Comparison of ENCODE assay signal across 22 mouse cellular contexts in genomic region chr15:100670004-100670403, GRCm38 (mm10). TPM values are rescaled to one million over a fixed set of nuclear protein-coding genes. Genes with fewer than 3 reads are reported as not detected.
DNase-seq lines count a peak whose midpoint lies in the region; ATAC-seq and TF ChIP-seq lines count a peak whose summit lies in the region.
"Had no signal": no experiment of that assay in that cellular context is flagged by ENCODE, and none has a peak within 500 bp of the region (broad histone marks: within the 10 kb centered on the region; RNA-seq: fewer than 3 reads in every experiment).

No protein-coding gene starts in this region.

- H3K27ac ChIP-seq in liver, embryonic 12.5 days = 0 out of 2 replicates have a peak overlapping the region, but pooled peaks have one; percentile 14
- H3K27ac ChIP-seq in liver, postnatal 0 days (ENCODE audit: low read depth) = no peak overlapping the region
- H3K27ac ChIP-seq: embryonic facial prominence, embryonic 12.5 days; hindbrain, postnatal 0 days; kidney, embryonic 15.5 days; limb, embryonic 15.5 days; midbrain, embryonic 15.5 days; neural tube, embryonic 13.5 days had no signal

- H3K4me2 ChIP-seq in liver, embryonic 12.5 days = no peak overlapping the region
- no peak overlapping the region; the same call in 1 of the 2 replicates for H3K4me2 ChIP-seq in liver, postnatal 0 days (ENCODE audit: low read depth, low read length)
- H3K4me2 ChIP-seq: embryonic facial prominence, embryonic 12.5 days; heart, embryonic 12.5 days; kidney, embryonic 15.5 days; limb, embryonic 15.5 days; midbrain, embryonic 15.5 days; neural tube, embryonic 13.5 days had no signal

- TF ChIP-seq CTCF in liver, postnatal 0 days (IDR thresholded peaks at IDR 0.05; ENCODE audit: low read depth) = no peak

- no peak overlapping the region for H3K4me3 ChIP-seq in liver, embryonic 12.5 days
- H3K4me3 ChIP-seq in liver, postnatal 0 days (ENCODE audit: low read depth, low read length) = no peak overlapping the region
- H3K4me3 ChIP-seq: embryonic facial prominence, embryonic 12.5 days; heart, embryonic 12.5 days; kidney, embryonic 15.5 days; limb, embryonic 15.5 days; midbrain, embryonic 15.5 days; neural tube, embryonic 13.5 days had no signal

- no peak for DNase-seq in liver, postnatal 0 days
- DNase-seq in CD4-positive, CD25-positive, alpha-beta regulatory T cell, adult 2 months (ENCODE audit: low read depth, low spot score) = peak; percentile 78
- peak; percentile 13 for DNase-seq in T-cell, adult 2 months (ENCODE audit: low spot score)
- peak; percentile 60 for DNase-seq in naive thymus-derived CD4-positive, alpha-beta T cell, adult 2 months (ENCODE audit: low read depth)
- no peak for DNase-seq in adrenal gland, postnatal 4 days (ENCODE audit: low spot score in 2 of 2)
- no peak for DNase-seq in layer of hippocampus, postnatal 14 days (ENCODE audit: low spot score in 2 of 2)
- DNase-seq: adrenal gland, adult 2 months; cerebellum, adult 18-20 months; cerebellum, postnatal 25 days; forebrain, postnatal 0 days; kidney, adult 11 months; retina, postnatal 1 day; right cerebral cortex, postnatal 25 days had no signal

- ATAC-seq in liver, embryonic 12.5 days = no peak
- ATAC-seq in liver, postnatal 0 days = no peak
- ATAC-seq: forebrain, postnatal 0 days; hindbrain, postnatal 0 days; midbrain, embryonic 15.5 days had no signal

- TF ChIP-seq EP300 in liver, postnatal 0 days (IDR thresholded peaks at IDR 0.05; ENCODE audit: low read depth) = no peak

- H3K9ac ChIP-seq in liver, embryonic 12.5 days = no peak overlapping the region
- H3K9ac ChIP-seq in liver, postnatal 0 days (replicated peaks) = no peak overlapping the region
- H3K9ac ChIP-seq: embryonic facial prominence, embryonic 12.5 days; forebrain, postnatal 0 days; heart, embryonic 12.5 days; kidney, embryonic 15.5 days; limb, embryonic 15.5 days; midbrain, embryonic 15.5 days; neural tube, embryonic 13.5 days had no signal

- no peaks in the 10 kb centered on the region for H3K9me3 ChIP-seq in liver, embryonic 12.5 days (replicated peaks)
- H3K9me3 ChIP-seq in liver, postnatal 0 days (ENCODE audit: low read length) = no peaks in the 10 kb centered on the region
- H3K9me3 ChIP-seq: embryonic facial prominence, embryonic 12.5 days; heart, embryonic 12.5 days; kidney, embryonic 15.5 days; limb, embryonic 15.5 days; midbrain, embryonic 15.5 days; neural tube, embryonic 13.5 days had no signal

- WGBS in liver, embryonic 12.5 days (ENCODE audit: insufficient replicate concordance) = 62% methylated on average over 8 of the region's 8 CpGs
- WGBS in liver, postnatal 0 days (ENCODE audit: insufficient replicate concordance) = 76% methylated on average over 8 of the region's 8 CpGs

- H3K27me3 ChIP-seq in liver, embryonic 12.5 days (replicated peaks) = no peaks in the 10 kb centered on the region
- no peaks in the 10 kb centered on the region for H3K27me3 ChIP-seq in liver, postnatal 0 days (ENCODE audit: insufficient read depth, low read length)
- H3K27me3 ChIP-seq: heart, embryonic 12.5 days; kidney, embryonic 15.5 days; midbrain, embryonic 15.5 days had no signal

- H3K36me3 ChIP-seq in liver, embryonic 12.5 days = no peaks in the 10 kb centered on the region
- H3K36me3 ChIP-seq in liver, postnatal 0 days (replicated peaks; ENCODE audit: insufficient read depth, low read length) = no peaks in the 10 kb centered on the region
- H3K36me3 ChIP-seq: embryonic facial prominence, embryonic 12.5 days; heart, embryonic 12.5 days; kidney, embryonic 15.5 days; limb, embryonic 15.5 days; midbrain, embryonic 15.5 days; neural tube, embryonic 13.5 days had no signal

- peaks cover 79% of the 10 kb centered on the region for H3K4me1 ChIP-seq in liver, embryonic 12.5 days
- peaks cover 41% of the 10 kb centered on the region for H3K4me1 ChIP-seq in liver, postnatal 0 days (ENCODE audit: insufficient read depth)

RNA-seq across cellular contexts. Expression of gene Bin2, which starts 0.7 kb away (rescaled TPM):
- polyA plus RNA-seq in liver, embryonic 12.5 days (2016; fragmentation: Nextera tagmentation; extraction: Ambion mirVana) = 40.5 and 40.6 TPM in 2 replicates
- polyA plus RNA-seq in liver, postnatal 0 days (2015; fragmentation: Nextera tagmentation; extraction: Ambion mirVana) = 16.2 and 20.3 TPM in 2 replicates
- 1 to 10 TPM; 4.0 to 4.8 TPM for total RNA-seq in adrenal gland, postnatal 4 days (2021)
- total RNA-seq in layer of hippocampus, postnatal 14 days (2021) = 1 to 10 TPM; 4.6 to 5.0 TPM

RNA-seq across cellular contexts. Expression of gene Cela1, which starts 17.7 kb away (rescaled TPM):
- polyA plus RNA-seq in liver, embryonic 12.5 days (2016; fragmentation: Nextera tagmentation; extraction: Ambion mirVana) = 8.7 and 11.0 TPM in 2 replicates
- polyA plus RNA-seq in liver, postnatal 0 days (2015; fragmentation: Nextera tagmentation; extraction: Ambion mirVana) = 29.5 and 31.5 TPM in 2 replicates
- 100 to 1,000 TPM in 1 of 2 experiments, 10 to 100 TPM in 1; 51.9 to 275 TPM for total RNA-seq in adrenal gland, postnatal 4 days (2021)
- 1 to 10 TPM; 1.7 to 1.9 TPM for total RNA-seq in layer of hippocampus, postnatal 14 days (2021)
- total RNA-seq: gastrocnemius, postnatal 25 days had no signal

RNA-seq across cellular contexts. Expression of gene Smagp, which starts 33.3 kb away (rescaled TPM):
- polyA plus RNA-seq in liver, embryonic 12.5 days (2016; fragmentation: Nextera tagmentation; extraction: Ambion mirVana) = 10.5 and 11.4 TPM in 2 replicates
- 21.7 and 24.8 TPM in 2 replicates for polyA plus RNA-seq in liver, postnatal 0 days (2015; fragmentation: Nextera tagmentation; extraction: Ambion mirVana)
- total RNA-seq in adrenal gland, postnatal 4 days (2021) = 10 to 100 TPM; 26.7 to 34.3 TPM
- 1 to 10 TPM; 2.1 to 2.7 TPM for total RNA-seq in layer of hippocampus, postnatal 14 days (2021)

RNA-seq across cellular contexts. Expression of gene Dazap2, which starts 54.9 kb away (rescaled TPM):
- 163 and 167 TPM in 2 replicates for polyA plus RNA-seq in liver, embryonic 12.5 days (2016; fragmentation: Nextera tagmentation; extraction: Ambion mirVana)
- 145 and 146 TPM in 2 replicates for polyA plus RNA-seq in liver, postnatal 0 days (2015; fragmentation: Nextera tagmentation; extraction: Ambion mirVana)
- 100 to 1,000 TPM; 231 to 238 TPM for total RNA-seq in adrenal gland, postnatal 4 days (2021)
- total RNA-seq in layer of hippocampus, postnatal 14 days (2021) = 100 to 1,000 TPM; 105 to 107 TPM

RNA-seq across cellular contexts. Expression of gene Galnt6, which starts 59.2 kb away (rescaled TPM):
- 0.96 and 1.3 TPM in 2 replicates for polyA plus RNA-seq in liver, embryonic 12.5 days (2016; fragmentation: Nextera tagmentation; extraction: Ambion mirVana)
- 1.3 and 1.6 TPM in 2 replicates for polyA plus RNA-seq in liver, postnatal 0 days (2015; fragmentation: Nextera tagmentation; extraction: Ambion mirVana)
- 10 to 100 TPM; 15.1 to 17.7 TPM for total RNA-seq in adrenal gland, postnatal 4 days (2021)
- 1 to 10 TPM; 2.0 to 2.1 TPM for total RNA-seq in layer of hippocampus, postnatal 14 days (2021)

Comparison
In these comparisons a context has a peak if more than half of its experiments do, and no peak if none do; other contexts are left out.
1. DNase-seq: peak in CD4-positive, CD25-positive, alpha-beta regulatory T cell, adult 2 months (single experiment), T-cell, adult 2 months (single experiment) and naive thymus-derived CD4-positive, alpha-beta T cell, adult 2 months (single experiment); none in liver, postnatal 0 days (single experiment), adrenal gland, postnatal 4 days (0 of 2) and layer of hippocampus, postnatal 14 days (0 of 2).
2. RNA of gene Cela1, which starts 17.7 kb away (total RNA-seq): 51.9 to 275 TPM in adrenal gland, postnatal 4 days; 1.7 to 1.9 TPM in layer of hippocampus, postnatal 14 days; every median in the first group is over 10 times any median in the second.
3. RNA of gene Smagp, which starts 33.3 kb away (total RNA-seq): 26.7 to 34.3 TPM in adrenal gland, postnatal 4 days; 2.1 to 2.7 TPM in layer of hippocampus, postnatal 14 days; every median in the first group is over 4 times any median in the second.